Mouse (Mus musculus): Measurements from ENCODE around the gene Tmem191c. TPM values are rescaled to one million over a fixed set of nuclear protein-coding genes. Genes with fewer than 3 reads are reported as not detected.

The Tmem191c gene
- polyA plus RNA-seq, 1 experiment from 2014 or later, result 112 TPM

Other genes with a start within 250 kb of the Tmem191c start
- 77.5 and 94.9 TPM in 2 replicates for gene Ypel1, start 206.4 kb upstream of the Tmem191c start, polyA plus RNA-seq (2015; fragmentation: Nextera tagmentation; extraction: Ambion mirVana)
- 134 and 143 TPM in 2 replicates for gene Ppil2, start 164.8 kb upstream of the Tmem191c start, polyA plus RNA-seq (2015; fragmentation: Nextera tagmentation; extraction: Ambion mirVana)
- 13.1 and 16.2 TPM in 2 replicates for gene 2610318N02Rik, start 150.9 kb upstream of the Tmem191c start, polyA plus RNA-seq (2015; fragmentation: Nextera tagmentation; extraction: Ambion mirVana)
- 38.4 and 57.3 TPM in 2 replicates for gene Sdf2l1, start 143.7 kb upstream of the Tmem191c start, polyA plus RNA-seq (2015; fragmentation: Nextera tagmentation; extraction: Ambion mirVana)
- gene Ydjc, start 131.5 kb upstream of the Tmem191c start, polyA plus RNA-seq (2015; fragmentation: Nextera tagmentation; extraction: Ambion mirVana), result 45.6 and 52.3 TPM in 2 replicates
- 2.7 and 3.5 TPM in 2 replicates for gene Ccdc116, start 128.8 kb upstream of the Tmem191c start, polyA plus RNA-seq (2015; fragmentation: Nextera tagmentation; extraction: Ambion mirVana)
- 288 and 306 TPM in 2 replicates for gene Ube2l3, start 73.4 kb upstream of the Tmem191c start, polyA plus RNA-seq (2015; fragmentation: Nextera tagmentation; extraction: Ambion mirVana)
- gene Rimbp3, start 67.5 kb upstream of the Tmem191c start, polyA plus RNA-seq (2015; fragmentation: Nextera tagmentation; extraction: Ambion mirVana), result 1.9 and 2.1 TPM in 2 replicates
- 6.7 and 7.4 TPM in 2 replicates for gene Hic2, start 42.5 kb upstream of the Tmem191c start, polyA plus RNA-seq (2015; fragmentation: Nextera tagmentation; extraction: Ambion mirVana)
- gene Serpind1, start 55.3 kb downstream of the Tmem191c start, polyA plus RNA-seq (2015; fragmentation: Nextera tagmentation; extraction: Ambion mirVana), result 1.0 and 1.9 TPM in 2 replicates
- gene Snap29, start 129.9 kb downstream of the Tmem191c start, polyA plus RNA-seq (2015; fragmentation: Nextera tagmentation; extraction: Ambion mirVana), result 23.3 and 24.0 TPM in 2 replicates
- gene Pi4ka, start 130.2 kb downstream of the Tmem191c start, polyA plus RNA-seq (2015; fragmentation: Nextera tagmentation; extraction: Ambion mirVana), result 54.6 and 59.7 TPM in 2 replicates
- gene Crkl, start 175.9 kb downstream of the Tmem191c start, polyA plus RNA-seq (2015; fragmentation: Nextera tagmentation; extraction: Ambion mirVana), result 76.3 and 77.4 TPM in 2 replicates
- 3.4 and 4.8 TPM in 2 replicates for gene Aifm3, start 213.5 kb downstream of the Tmem191c start, polyA plus RNA-seq (2015; fragmentation: Nextera tagmentation; extraction: Ambion mirVana)
- 118 and 129 TPM in 2 replicates for gene Lztr1, start 232.6 kb downstream of the Tmem191c start, polyA plus RNA-seq (2015; fragmentation: Nextera tagmentation; extraction: Ambion mirVana)

Measured in neural tube, embryonic 15.5 days (tissue).